Mouse (Mus musculus) hindbrain, postnatal 0 days (tissue): ENCODE measurements around the gene Ergic2. TPM values are rescaled to one million over a fixed set of nuclear protein-coding genes. Genes with fewer than 3 reads are reported as not detected.
"Not testable (repeated sequence)": the region's sequence is repeated elsewhere in the genome, so short reads cannot be mapped to it uniquely, and the experiment has no call there.

Experiments used
- ATAC-seq: fragments of 200-750 bp; cut with Nextera tagmentation; 2 replicates; pipeline ENCODE4 v1.8.0; 2017; ENCODE audit warnings: mild to moderate bottlenecking, moderate TSS enrichment, moderate library complexity
- DNase-seq: peaks from one replicate; pipeline ENCODE4 v3.0.0-alpha.2; 2015; ENCODE audit warnings: low spot score
- H3K27ac ChIP-seq: fragments of 300-500 bp; sonication (generic); 2 replicates; pipeline ENCODE4 v1.5.1; 2014; ENCODE audit warnings: mild to moderate bottlenecking
- H3K27me3 ChIP-seq: fragments of 300-500 bp; sonication (generic); 2 replicates; pipeline ENCODE4 v1.6.1; 2014; ENCODE audit warnings: low read length, mixed read lengths; ENCODE audit not compliant: insufficient read depth
- H3K36me3 ChIP-seq: fragments of 300-500 bp; sonication (generic); 2 replicates; pipeline ENCODE4 v1.6.1; 2014; ENCODE audit warnings: low read length, mixed read lengths; ENCODE audit not compliant: insufficient read depth
- H3K4me1 ChIP-seq: fragments of 300-500 bp; sonication (generic); 2 replicates; pipeline ENCODE4 v1.6.1; 2014; ENCODE audit warnings: antibody characterized with exemption, low read length, mixed read lengths; ENCODE audit not compliant: insufficient read depth
- H3K4me2 ChIP-seq: fragments of 300-500 bp; sonication (generic); 2 replicates; pipeline ENCODE4 v1.6.1; 2014; ENCODE audit warnings: low read depth, mild to moderate bottlenecking, low read length, moderate library complexity, mixed read lengths
- H3K4me3 ChIP-seq: fragments of 300-500 bp; sonication (generic); 2 replicates; pipeline ENCODE4 v1.5.1; 2014; ENCODE audit warnings: low read length
- H3K9ac ChIP-seq: fragments of 300-500 bp; sonication (generic); replicated peaks from 2 replicates; pipeline ENCODE4 v1.6.1; 2014; ENCODE audit warnings: mild to moderate bottlenecking, low read length, moderate library complexity, mixed read lengths
- H3K9me3 ChIP-seq: fragments of 300-500 bp; sonication (generic); 2 replicates; pipeline ENCODE4 v1.6.1; 2016; ENCODE audit warnings: low read length, mixed read lengths
- CTCF ChIP-seq: IDR thresholded peaks from 2 replicates; pipeline ENCODE4 v1.5.1; 2016; ENCODE audit warnings: antibody characterized with exemption, control low read depth, low read depth
- WGBS: fragments of 180-500 bp; shearing (Covaris S2); extraction: QIAGEN DNeasy Blood & Tissue Kit; methylation state at CpG from one replicate; pipeline ENCODE4 v1.1.7; 2014; 5-methylcytosine and 5-hydroxymethylcytosine counted together
- polyA plus RNA-seq: library from polyadenylated mRNA; unstranded; fragments of >200 nt; fragmentation: Nextera tagmentation; extraction: Ambion mirVana; gene quantifications from 2 replicates; pipeline ENCODE4 v1.2.1, GENCODE M21; 2015
- total RNA-seq: library from RNA; depleted of rRNA; stranded (reverse); fragments of >200 nt; gene quantifications from 2 replicates; pipeline ENCODE4 v1.2.3, GENCODE M21; 2014

The Ergic2 gene
- total and polyA plus RNA-seq, 2 experiments from 2014 or later, result 112 to 204 TPM

DNA sequence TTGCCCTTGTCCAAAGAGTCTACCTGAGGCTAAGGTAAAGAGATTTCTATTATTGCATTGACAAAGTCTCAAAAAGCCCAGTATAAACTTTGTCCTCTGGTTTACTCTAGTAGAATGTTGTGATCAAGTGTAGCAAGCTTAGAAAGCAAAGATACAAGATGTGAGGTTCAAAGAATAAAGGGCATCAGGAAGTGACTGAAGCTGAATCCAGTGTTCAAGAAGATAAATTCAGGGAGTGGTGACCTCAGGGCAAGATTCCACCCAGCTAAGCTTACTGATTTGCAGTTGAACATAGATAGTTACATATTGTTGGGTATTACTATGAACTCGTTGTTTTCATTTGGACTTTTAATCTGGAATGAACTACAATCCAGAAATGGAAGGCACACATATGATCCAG, 26.5 kb downstream of the Ergic2 start:
- Histone ChIP-seq H3K36me3 (peaks cover 41% of the 10 kb centered on the region), H3K27me3 (no peaks in the 10 kb centered on the region), H3K4me1 (no peaks in the 10 kb centered on the region), H3K4me2 (no peak overlapping the region), H3K9ac (no peak overlapping the region), H3K4me3 (no peak overlapping the region), H3K27ac (no peak overlapping the region), H3K9me3 (no peaks in the 10 kb centered on the region)
- ATAC-seq, result no peak
- WGBS, result 93% methylated on average over 1 of the region's 1 CpGs
- DNase-seq, result no peak
- TF ChIP-seq CTCF, result no peak

DNA sequence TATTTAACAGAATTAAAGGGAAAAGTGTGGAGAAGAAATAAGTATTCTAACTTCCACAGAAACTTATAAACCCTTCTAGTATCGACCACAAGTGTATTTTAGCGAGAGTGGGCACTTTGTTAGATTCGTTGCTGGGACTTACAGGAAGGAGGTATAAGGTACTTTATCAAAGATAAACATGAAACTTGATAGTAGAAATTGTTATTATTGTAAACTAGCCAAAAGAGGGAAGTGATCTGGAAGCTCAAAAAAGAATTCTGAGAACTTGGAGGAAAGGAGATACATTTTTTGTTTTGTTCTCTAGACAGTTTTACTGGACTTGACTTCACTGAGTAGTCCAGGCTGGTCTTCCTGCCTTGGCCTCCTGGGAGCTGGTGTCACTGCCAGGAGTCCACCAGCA, 39.3 kb downstream of the Ergic2 start:
- Histone ChIP-seq H3K27me3 (no peaks in the 10 kb centered on the region), H3K4me2 (no peak overlapping the region), H3K36me3 (no peaks in the 10 kb centered on the region), H3K4me3 (no peak overlapping the region), H3K9ac (no peak overlapping the region), H3K9me3 (no peaks in the 10 kb centered on the region), H3K27ac (no peak overlapping the region), H3K4me1 (no peaks in the 10 kb centered on the region)
- no peak for DNase-seq
- no peak for TF ChIP-seq CTCF
- ATAC-seq, result no peak
- 93% methylated on average over 3 of the region's 3 CpGs for WGBS

- not testable (repeated sequence) for DNase-seq, H3K36me3 ChIP-seq, H3K4me3 ChIP-seq, H3K9me3 ChIP-seq, H3K27me3 ChIP-seq, H3K27ac ChIP-seq, H3K4me1 ChIP-seq, H3K4me2 ChIP-seq, H3K9ac ChIP-seq, ATAC-seq
- 66% methylated on average over 4 of the region's 4 CpGs for WGBS
Measured at GRCm38 (mm10) chr6:148152305-148152704, 59.9 kb downstream of the Ergic2 start.

GRCm38 (mm10) chr6:148142421-148142820, 69.8 kb downstream of the Ergic2 start:
- H3K9ac ChIP-seq, result no peak overlapping the region
- H3K36me3 ChIP-seq, result no peaks in the 10 kb centered on the region
- no peak for TF ChIP-seq CTCF
- no peak for DNase-seq
- no peak overlapping the region for H3K4me2 ChIP-seq
- WGBS, result 93% methylated on average over 1 of the region's 1 CpGs
- H3K27ac ChIP-seq, result no peak overlapping the region
- ATAC-seq, result no peak
- H3K4me3 ChIP-seq, result no peak overlapping the region
- no peaks in the 10 kb centered on the region for H3K4me1 ChIP-seq
- no peaks in the 10 kb centered on the region for H3K27me3 ChIP-seq
- H3K9me3 ChIP-seq, result no peaks in the 10 kb centered on the region

DNA sequence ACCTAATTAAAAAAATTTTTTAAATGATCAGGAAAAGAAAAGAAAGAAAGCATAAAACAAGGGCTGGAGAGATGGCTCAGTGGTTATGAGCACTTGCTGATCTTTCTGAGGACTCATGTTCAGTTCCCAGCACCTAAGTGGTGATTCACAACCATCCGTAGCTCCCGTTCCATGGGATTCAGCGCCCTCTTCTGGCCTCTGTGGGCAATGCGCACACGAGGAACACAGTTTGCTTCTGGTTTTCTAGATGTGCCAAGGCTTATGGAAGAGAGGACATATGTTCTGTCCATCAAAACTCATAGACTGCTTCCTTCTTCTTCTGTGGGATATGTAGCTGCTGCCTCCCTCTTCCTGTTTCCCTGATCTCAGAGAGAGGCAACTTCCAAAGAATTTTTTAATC, 70.3 kb downstream of the Ergic2 start:
- Histone ChIP-seq H3K4me1 (no peaks in the 10 kb centered on the region), H3K4me3 (no peak overlapping the region), H3K27me3 (no peaks in the 10 kb centered on the region), H3K27ac (no peak overlapping the region), H3K4me2 (no peak overlapping the region), H3K9me3 (no peaks in the 10 kb centered on the region), H3K9ac (no peak overlapping the region), H3K36me3 (no peaks in the 10 kb centered on the region)
- 79% methylated on average over 5 of the region's 5 CpGs for WGBS
- no peak for ATAC-seq
- no peak for TF ChIP-seq CTCF
- DNase-seq, result no peak

DNA sequence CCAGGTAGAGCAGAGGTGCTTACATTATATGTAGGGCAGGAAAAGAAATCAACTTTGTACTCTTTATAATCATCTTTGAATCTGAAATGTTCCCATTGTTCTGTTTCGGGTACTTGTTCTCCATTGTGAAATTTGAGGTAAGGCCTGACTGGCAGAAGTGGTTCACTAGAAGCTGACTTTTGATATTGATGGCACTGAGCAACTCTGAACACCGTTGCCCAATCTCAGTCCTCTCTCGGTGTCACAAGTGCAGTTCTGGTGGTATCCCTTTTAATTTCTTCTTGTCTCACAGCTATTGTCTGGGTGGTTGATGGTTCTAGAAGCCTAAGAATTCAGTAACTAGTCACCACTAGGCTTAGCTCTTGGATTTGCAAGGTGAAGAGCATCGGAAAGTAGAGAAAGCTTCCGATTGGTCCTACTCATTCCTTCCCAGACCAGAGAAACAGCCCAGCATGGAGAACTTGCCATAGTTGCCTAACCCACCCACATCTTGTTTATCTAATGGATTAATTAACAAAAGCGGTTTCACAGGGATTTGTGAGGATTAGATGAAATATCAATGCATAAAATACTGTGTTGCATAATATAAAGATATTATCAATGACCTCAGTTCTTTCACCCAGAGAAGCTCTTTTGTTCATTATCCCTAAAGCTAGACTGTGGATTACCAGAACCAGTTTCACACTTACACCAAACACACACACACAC, 72.7 kb downstream of the Ergic2 start:
- H3K9me3 ChIP-seq, result no peaks in the 10 kb centered on the region
- no peaks in the 10 kb centered on the region for H3K4me1 ChIP-seq
- 88% methylated on average over 6 of the region's 6 CpGs for WGBS
- no peak overlapping the region for H3K4me2 ChIP-seq
- no peaks in the 10 kb centered on the region for H3K36me3 ChIP-seq
- H3K4me3 ChIP-seq, result no peak overlapping the region
- no peak overlapping the region for H3K9ac ChIP-seq
- no peak overlapping the region for H3K27ac ChIP-seq
- no peak for TF ChIP-seq CTCF
- H3K27me3 ChIP-seq, result no peaks in the 10 kb centered on the region
- no peak for DNase-seq
- ATAC-seq, result no peak

DNA sequence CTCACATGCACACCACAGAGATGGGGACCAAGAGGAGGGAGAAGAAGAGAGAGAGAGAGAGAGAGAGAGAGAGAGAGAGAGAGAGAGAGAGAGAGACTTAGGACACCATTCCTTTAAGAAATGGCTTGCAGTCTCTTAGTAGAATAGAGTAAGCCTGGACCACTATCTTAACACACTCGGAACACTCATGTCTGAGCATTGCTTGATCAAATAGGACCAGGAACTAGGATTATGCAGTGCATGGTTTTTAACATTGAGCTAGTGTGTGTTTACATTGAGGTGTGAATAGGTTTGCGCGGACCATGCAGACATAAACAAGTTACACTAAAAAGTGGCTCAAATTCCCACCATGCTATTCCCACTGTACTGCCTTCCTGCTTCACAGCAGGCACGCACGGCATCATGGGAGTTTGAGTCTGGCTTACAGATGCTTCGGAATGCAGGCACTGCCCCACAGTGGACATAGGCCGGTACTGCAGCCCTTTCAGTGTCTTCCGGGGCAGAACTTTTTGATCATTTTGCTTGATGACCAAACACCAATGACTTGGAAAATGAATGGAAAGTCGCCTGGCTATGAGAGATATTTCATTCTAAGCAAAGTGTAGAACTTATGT, 76.3 kb downstream of the Ergic2 start:
- no peaks in the 10 kb centered on the region for H3K4me1 ChIP-seq
- ATAC-seq, result peak; percentile 85
- peak; percentile 96 for TF ChIP-seq CTCF
- H3K9ac ChIP-seq, result no peak overlapping the region
- no peaks in the 10 kb centered on the region for H3K9me3 ChIP-seq
- peak; percentile 89 for DNase-seq
- no peak overlapping the region for H3K4me3 ChIP-seq
- WGBS, result 22% methylated on average over 9 of the region's 9 CpGs
- H3K27me3 ChIP-seq, result no peaks in the 10 kb centered on the region
- no peak overlapping the region for H3K4me2 ChIP-seq
- H3K36me3 ChIP-seq, result no peaks in the 10 kb centered on the region
- H3K27ac ChIP-seq, result no peak overlapping the region
